Mouse (Mus musculus) gastrocnemius, adult 2 months (tissue): ENCODE measurements around the gene Dok4. TPM values are rescaled to one million over a fixed set of nuclear protein-coding genes. Genes with fewer than 3 reads are reported as not detected.

Experiments used
- DNase-seq: peaks from one replicate; pipeline ENCODE4 v3.0.0; 2022
- H3K27ac ChIP-seq: fragments of 200-600 bp; 2 replicates; pipeline ENCODE4 v1.8.1; 2022; ENCODE audit warnings: mild to moderate bottlenecking
- H3K4me3 ChIP-seq: fragments of 200-600 bp; 2 replicates; pipeline ENCODE4 v1.8.1; 2022; ENCODE audit warnings: mild to moderate bottlenecking, moderate library complexity
- CTCF ChIP-seq: fragments of 200-600 bp; IDR thresholded peaks from 2 replicates; pipeline ENCODE4 v1.8.1; 2022; ENCODE audit warnings: antibody characterized with exemption, mild to moderate bottlenecking, moderate library complexity
- intact Hi-C: fragments of 180-260 bp; cut with DNase I; formaldehyde crosslinking; loops from one replicate; pipeline ENCODE4 v1.15.1; 2025
- total RNA-seq, 2 experiments: library from RNA; stranded (reverse); gene quantifications; 2 replicates each; pipeline ENCODE4 v1.2.3; 2021

Gene Dok4
- total RNA-seq, 2 experiments from 2014 or later, result 2.7 to 6.1 TPM

- intact Hi-C loops, result no loop called here
- H3K4me3 ChIP-seq, result no peak overlapping the region
- no peak for TF ChIP-seq CTCF
- DNase-seq, result no peak
- H3K27ac ChIP-seq, result no peak overlapping the region
These were observed 47.8 kb downstream of the Dok4 start for GRCm38 (mm10) chr8:94828284-94828683.

GRCm38 (mm10) chr8:94826210-94826609, 49.9 kb downstream of the Dok4 start:
- no peak for TF ChIP-seq CTCF
- Histone ChIP-seq H3K27ac (no peak overlapping the region), H3K4me3 (no peak overlapping the region)
- intact Hi-C loops, result no loop called here
- no peak for DNase-seq

- TF ChIP-seq CTCF, result no peak
- no peak overlapping the region for H3K4me3 ChIP-seq
- no peak for DNase-seq
- intact Hi-C loops, result no loop called here
- no peak overlapping the region for H3K27ac ChIP-seq
These were observed 51.0 kb downstream of the Dok4 start for GRCm38 (mm10) chr8:94825170-94825569.

- intact Hi-C loops, result loop anchor here (1.0 kb wide), 1 partner anchor 86 kb away; no protein-coding TSS in a partner anchor
- Histone ChIP-seq H3K27ac (peak overlapping the region; percentile 76), H3K4me3 (no peak overlapping the region)
- TF ChIP-seq CTCF, result peak; percentile 81
- peak; percentile 75 for DNase-seq
These were observed 53.2 kb downstream of the Dok4 start for GRCm38 (mm10) chr8:94822637-94823560.

GRCm38 (mm10) chr8:94821381-94821780, 54.7 kb downstream of the Dok4 start:
- no peak for DNase-seq
- no peak overlapping the region for H3K27ac ChIP-seq
- intact Hi-C loops, result no loop called here
- no peak overlapping the region for H3K4me3 ChIP-seq
- no peak for TF ChIP-seq CTCF

- Histone ChIP-seq H3K27ac (no peak overlapping the region), H3K4me3 (no peak overlapping the region)
- peak; percentile 11 for DNase-seq
- intact Hi-C loops, result no loop called here
- TF ChIP-seq CTCF, result no peak
These were observed 55.6 kb downstream of the Dok4 start for GRCm38 (mm10) chr8:94820553-94820952.

- no peak overlapping the region for H3K27ac ChIP-seq
- H3K4me3 ChIP-seq, result no peak overlapping the region
- TF ChIP-seq CTCF, result no peak
- intact Hi-C loops, result no loop called here
- no peak for DNase-seq
These were observed 56.4 kb downstream of the Dok4 start for GRCm38 (mm10) chr8:94819671-94820179.

GRCm38 (mm10) chr8:94817933-94818332, 58.2 kb downstream of the Dok4 start:
- no peak for TF ChIP-seq CTCF
- intact Hi-C loops, result no loop called here
- DNase-seq, result no peak

GRCm38 (mm10) chr8:94814556-94814955, 61.6 kb downstream of the Dok4 start:
- Histone ChIP-seq H3K27ac (no peak overlapping the region), H3K4me3 (no peak overlapping the region)
- peak; percentile 85 for TF ChIP-seq CTCF
- intact Hi-C loops, result loop anchor here (5.0 kb wide), 2 partner anchors 222 to 287 kb away; no protein-coding TSS in a partner anchor
- DNase-seq, result no peak

More at GRCm38 (mm10) chr8:94817933-94818332, 58.2 kb downstream of the Dok4 start:
- Histone ChIP-seq H3K27ac (no peak overlapping the region), H3K4me3 (no peak overlapping the region)

Other genes starting within 250 kb of the Dok4 start
- gene Arl2bp, start 209.7 kb downstream of the Dok4 start, total RNA-seq, result 10 to 100 TPM; 42.0 to 51.2 TPM
- gene Pllp, start 180.1 kb downstream of the Dok4 start, total RNA-seq, result 1 to 10 TPM in 1 of 2 experiments, under 1 TPM in 1; 0.86 to 1.0 TPM
- not detected for gene Ccl22, start 130.7 kb downstream of the Dok4 start, total RNA-seq
- 1 to 10 TPM in 1 of 2 experiments, under 1 TPM in 1; 0.36 to 1.0 TPM for gene Cx3cl1, start 104.3 kb downstream of the Dok4 start, total RNA-seq
- not detected for gene Ccl17, start 65.9 kb downstream of the Dok4 start, total RNA-seq
- 100 to 1,000 TPM; 359 to 480 TPM for gene Coq9, start 38.0 kb downstream of the Dok4 start, total RNA-seq
- 10 to 100 TPM; 29.7 to 44.5 TPM for gene Ciapin1, start 38.0 kb downstream of the Dok4 start, total RNA-seq
- 10 to 100 TPM; 47.3 to 49.8 TPM for gene Polr2c, start 18.9 kb downstream of the Dok4 start, total RNA-seq
- gene Ccdc102a, start 41.8 kb upstream of the Dok4 start, total RNA-seq, result 1 to 10 TPM; 3.0 to 3.8 TPM
- gene Adgrg5, start 47.4 kb upstream of the Dok4 start, total RNA-seq, result under 1 TPM in 1 of 2 experiments, not detected in 1; 0.28 TPM
- 10 to 100 TPM; 20.7 to 27.4 TPM for gene Adgrg1, start 98.4 kb upstream of the Dok4 start, total RNA-seq
- gene Adgrg3, start 141.4 kb upstream of the Dok4 start, total RNA-seq, result under 1 TPM; 0.28 to 0.43 TPM
- not detected for gene Drc7, start 178.8 kb upstream of the Dok4 start, total RNA-seq
- 1 to 10 TPM; 6.4 to 7.6 TPM for gene Katnb1, start 204.9 kb upstream of the Dok4 start, total RNA-seq